Mouse (Mus musculus): Measurements from ENCODE around the gene Timm17b.
"Not testable (repeated sequence)": the region's sequence is repeated elsewhere in the genome, so short reads cannot be mapped to it uniquely, and the experiment has no call there.

Gene Timm17b

DNA sequence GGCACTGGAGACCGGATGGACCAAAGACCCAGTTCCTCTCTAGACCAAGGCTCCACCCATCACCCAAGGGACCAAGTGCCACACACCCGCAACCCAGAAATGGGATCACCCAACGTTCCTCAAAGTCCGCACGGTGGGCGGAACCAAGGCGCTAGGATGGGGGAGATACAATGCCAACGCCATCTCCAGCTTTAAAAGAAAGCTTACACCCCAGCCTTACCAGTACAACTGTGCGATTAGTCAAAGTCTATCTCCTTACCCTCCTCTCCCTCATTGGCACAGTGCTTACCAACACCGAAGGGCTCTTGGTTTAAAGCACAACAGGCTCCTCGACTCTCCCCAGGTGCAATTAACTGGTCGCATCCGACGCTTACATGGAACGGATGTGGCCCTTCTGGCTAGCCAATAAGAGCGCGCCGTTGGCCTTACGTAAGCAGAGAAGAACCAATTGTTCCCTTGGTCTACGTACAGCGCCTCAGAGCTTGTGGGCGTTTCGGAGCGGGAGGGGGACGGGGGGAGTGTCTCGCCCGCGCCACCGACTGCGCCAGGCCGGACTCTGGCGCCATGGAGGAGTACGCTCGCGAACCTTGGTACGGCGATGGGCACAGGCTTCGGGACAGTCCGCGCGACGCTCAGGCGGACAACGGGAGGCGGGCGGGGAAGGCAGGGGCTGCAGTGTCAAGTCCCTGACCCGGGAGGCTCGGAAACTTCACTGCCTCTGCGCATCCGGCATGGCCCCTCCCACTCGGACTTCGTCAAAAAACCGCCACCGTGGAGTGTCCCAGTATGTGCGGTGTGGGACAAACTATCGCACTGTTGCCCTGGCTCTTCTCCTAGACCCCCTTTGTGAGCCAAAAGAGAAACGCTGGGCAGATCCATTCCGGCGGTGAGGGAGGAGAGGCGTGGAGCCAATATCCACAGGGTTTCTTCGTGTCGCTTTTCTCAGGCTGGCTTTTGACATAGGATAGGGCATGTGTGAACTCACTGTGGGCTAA lies at the start of gene Timm17b, which contains the start of gene Pqbp1:
Gene Timm17b, plus strand, starts transcription at position 478 of the 995 bp plus-strand sequence.
Gene Pqbp1, minus strand, starts transcription at position 390 of the 995 bp plus-strand sequence.
- ATAC-seq (ENCODE audit: insufficient number of reproducible peaks, low FRiP score, low TSS enrichment): peak; percentile 99

DNA sequence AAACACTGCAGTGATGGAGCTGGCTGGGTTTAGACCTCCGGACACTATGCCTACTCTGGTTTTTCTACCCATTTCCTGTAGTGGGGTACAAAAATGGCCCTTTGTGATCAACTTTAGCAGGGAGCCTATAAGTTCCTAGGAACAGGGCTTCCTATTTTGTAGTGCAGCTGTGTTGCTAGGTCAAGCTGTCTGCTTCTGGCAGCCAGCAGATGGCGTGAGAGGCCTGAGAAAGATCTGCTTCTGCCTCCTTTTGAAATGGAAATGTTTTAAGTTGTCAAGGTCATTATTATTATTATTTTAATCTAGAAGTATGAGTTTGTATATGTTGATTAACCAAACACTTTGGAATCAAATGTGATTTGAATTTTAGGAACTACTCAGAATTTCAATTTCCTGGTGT lies 44.6 kb upstream of the Timm17b start:
- ATAC-seq (ENCODE audit: insufficient number of reproducible peaks, low FRiP score, low TSS enrichment): no peak

DNA sequence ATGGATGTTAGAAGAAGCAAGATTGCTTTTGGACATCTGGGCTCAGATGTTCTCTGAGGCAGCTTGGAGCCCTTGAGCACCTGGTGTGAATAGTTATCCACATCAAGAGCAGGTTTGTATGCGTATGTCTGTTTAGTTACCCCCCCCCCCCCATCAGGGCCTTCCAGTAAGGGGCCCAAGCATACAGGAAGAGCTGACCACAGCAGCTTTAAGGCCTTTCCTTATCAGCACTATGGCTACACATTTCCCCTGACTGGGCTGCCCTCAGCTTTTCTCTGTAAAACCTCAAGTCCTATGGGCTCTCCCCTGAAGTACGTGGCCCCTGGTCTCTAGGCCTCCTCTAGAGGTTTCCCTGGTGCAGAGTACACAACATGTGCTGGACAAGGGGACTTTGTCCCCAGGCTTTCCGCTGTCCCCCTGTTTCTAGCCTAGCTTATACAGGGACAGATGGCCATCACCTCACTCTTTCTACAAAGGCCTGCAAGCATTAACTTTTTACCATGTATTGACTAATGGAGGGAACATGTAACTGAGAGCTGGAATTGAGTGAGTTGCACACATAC lies 39.9 kb upstream of the Timm17b start:
- no peak for ATAC-seq (ENCODE audit: insufficient number of reproducible peaks, low FRiP score, low TSS enrichment)

DNA sequence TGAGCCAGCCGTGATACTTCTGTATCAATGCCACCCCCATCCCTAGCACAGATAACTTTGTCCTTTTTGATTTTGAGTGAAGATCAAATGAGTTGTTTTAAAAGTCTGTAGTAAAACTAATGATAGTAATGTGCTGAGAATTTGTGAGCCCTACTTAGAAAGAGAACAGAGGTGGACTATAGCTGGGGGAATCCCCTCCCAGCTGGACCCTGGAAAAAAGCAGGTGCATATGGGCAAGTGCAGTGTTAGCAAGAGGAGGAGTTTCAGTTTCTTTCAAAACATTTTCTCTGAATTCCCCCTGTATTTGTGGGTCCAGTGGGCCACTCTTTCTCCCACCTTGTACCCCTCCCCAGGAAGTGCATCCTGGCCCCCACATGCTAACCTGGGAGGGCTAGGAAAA lies 36.0 kb upstream of the Timm17b start:
- ATAC-seq (ENCODE audit: insufficient number of reproducible peaks, low FRiP score, low TSS enrichment): no peak

DNA sequence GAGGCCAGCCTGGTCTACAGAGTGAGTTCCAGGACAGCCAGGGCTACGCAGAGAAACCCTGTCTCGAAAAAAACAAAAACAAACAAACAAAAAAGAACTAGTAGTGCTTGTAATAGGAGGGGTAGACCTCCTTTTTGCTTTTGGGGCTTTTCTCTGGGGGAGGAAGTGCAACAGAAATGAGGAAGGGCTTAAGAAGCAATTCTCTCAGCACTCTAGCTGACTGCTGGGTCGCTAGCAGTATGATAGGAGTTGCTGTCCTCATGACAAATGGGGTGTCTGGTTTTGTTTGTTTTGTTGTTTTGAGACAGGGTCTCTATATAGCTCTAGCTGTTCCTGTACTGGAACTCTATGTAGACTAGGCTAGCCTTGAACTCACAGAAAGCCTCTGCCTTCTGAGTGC lies 34.6 kb upstream of the Timm17b start:
- no peak for ATAC-seq (ENCODE audit: insufficient number of reproducible peaks, low FRiP score, low TSS enrichment)

DNA sequence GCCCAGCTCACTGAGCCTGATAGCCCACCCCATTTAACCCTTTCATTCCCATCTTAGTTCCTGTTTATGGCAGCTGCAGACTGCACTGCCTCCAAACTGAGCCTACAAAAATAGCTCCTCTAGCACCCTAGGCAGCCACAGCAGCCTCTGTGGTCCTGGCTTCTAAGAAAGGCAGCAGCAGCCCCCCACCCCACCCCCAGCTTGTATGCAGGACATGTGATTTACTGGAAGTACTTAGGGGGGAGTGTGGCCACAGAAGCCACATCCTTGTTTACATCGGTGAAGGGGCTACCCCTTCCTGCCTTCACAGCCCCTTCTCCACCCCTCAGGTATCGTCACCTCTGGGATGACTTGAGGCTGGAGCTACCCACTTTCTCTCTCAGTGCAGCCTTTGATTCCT lies 33.8 kb upstream of the Timm17b start:
- ATAC-seq (ENCODE audit: insufficient number of reproducible peaks, low FRiP score, low TSS enrichment): no peak

DNA sequence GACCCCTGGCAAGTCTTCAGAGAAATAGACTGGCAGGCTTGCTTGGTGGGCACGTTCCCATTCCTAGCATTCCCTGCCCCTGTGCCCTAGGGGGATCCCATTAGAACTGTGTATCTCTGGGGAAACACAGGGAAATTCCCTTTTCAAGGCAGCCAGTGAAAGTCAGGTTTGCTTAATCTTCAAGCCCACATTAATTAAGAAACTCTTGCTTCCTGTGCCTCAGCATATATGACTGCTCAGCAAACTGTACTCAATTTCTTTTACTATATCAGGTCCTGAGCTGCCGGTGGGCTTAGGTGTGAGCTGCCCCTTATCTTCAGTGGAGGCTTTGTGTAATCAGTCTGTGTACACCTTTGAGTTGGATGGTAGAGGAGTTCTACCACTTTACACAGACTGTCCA lies 33.4 kb upstream of the Timm17b start:
- no peak for ATAC-seq (ENCODE audit: insufficient number of reproducible peaks, low FRiP score, low TSS enrichment)

DNA sequence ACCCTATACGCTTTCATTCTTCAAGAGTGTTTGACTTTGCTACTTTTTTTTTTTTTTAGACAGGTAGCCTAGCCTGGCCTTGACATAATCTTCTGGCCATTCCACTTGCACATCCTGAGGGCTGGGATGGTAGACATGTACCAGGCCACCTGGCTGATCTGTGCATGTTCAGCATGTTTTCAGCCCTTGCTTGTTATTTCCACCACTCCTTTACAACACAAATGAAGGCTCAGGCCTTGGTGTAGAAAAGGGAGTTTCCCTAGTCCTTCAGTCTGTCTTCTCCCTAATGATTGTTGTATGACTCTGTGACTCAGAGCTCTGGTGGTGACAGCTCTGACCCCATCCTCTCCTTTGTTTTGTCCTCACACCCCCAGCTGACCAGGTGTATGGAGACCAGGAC lies 32.0 kb upstream of the Timm17b start:
- no peak for ATAC-seq (ENCODE audit: insufficient number of reproducible peaks, low FRiP score, low TSS enrichment)

DNA sequence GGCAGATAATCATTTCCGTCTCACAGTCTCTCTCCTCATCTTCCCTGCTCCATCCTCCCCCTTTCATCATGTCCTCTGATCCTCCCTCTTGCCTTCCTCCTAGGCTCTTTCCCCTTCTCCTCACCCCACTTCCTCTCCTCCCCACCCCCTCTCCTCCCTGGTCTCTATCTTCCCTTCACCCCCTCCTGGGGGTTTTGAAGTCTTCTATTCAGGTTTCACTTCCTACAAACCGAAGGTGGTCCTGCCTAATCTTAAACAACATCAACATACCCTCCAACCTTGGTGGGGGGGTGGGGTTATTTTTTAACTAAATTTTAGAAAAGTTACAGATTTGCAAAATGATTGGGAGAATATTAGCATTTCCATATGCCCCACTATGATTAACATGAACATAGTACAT lies 30.7 kb upstream of the Timm17b start:
- ATAC-seq (ENCODE audit: insufficient number of reproducible peaks, low FRiP score, low TSS enrichment): no peak

DNA sequence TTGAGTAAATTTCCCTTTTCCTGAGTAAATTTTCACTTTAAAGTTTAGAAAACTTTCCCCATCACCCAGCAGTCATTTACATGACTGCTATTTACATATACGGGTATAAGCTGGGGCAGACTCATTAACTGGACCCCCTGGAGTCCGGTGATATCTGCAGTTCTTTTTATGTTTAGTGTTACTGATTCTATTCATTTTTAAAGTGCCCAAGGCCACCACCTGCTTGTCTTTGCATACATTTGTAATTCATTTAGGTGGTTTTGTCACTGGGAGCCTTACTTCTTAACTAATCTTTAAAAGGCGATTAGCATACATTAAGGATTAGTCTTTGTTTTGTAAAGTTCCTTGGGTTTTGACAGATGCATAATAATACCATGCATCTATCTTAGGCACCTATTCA lies 29.3 kb upstream of the Timm17b start:
- no peak for ATAC-seq (ENCODE audit: insufficient number of reproducible peaks, low FRiP score, low TSS enrichment)

DNA sequence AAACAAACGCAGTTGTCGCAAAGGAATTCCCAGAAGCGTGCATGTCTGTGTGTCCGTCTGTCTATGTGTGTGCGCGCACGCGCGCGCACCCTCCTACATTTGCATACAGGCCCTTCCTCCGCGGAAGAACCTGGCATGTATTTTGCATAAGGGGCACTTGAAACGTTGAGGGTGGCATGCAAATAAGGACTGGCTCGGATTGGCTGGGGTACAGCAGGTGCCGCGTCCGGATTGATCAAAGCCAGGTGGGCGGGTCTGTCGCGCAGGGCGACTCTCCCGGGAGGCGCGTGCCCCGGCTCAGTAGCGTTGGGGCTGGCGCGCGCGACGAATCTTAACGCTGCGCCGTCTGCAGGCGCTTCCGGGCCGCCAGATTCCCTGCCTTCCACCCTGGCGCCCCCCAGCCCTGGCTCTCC lies 21.1 kb upstream of the Timm17b start, which contains the start of gene Pim2:
Gene Pim2, plus strand, starts transcription at position 256 of the 413 bp plus-strand sequence.
- peak; percentile 85 for ATAC-seq (ENCODE audit: insufficient number of reproducible peaks, low FRiP score, low TSS enrichment)

DNA sequence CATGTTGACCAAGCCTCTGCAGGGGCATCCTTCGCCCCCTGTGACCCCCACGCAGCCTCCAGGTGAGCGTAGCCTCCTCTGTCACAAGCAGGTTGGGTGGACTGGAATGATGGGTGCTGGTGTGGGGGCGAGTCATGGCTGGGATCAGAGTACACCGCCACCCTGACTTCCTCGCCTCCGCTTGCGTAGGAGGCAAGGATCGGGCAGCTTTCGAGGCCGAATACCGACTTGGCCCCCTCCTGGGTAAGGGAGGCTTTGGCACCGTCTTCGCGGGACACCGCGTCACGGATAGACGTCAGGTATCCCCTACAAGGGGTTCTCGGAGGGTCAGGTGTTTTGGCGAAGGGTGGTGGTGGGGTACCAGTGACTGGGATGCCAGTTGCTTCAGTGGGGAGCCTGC lies 20.7 kb upstream of the Timm17b start:
- ATAC-seq (ENCODE audit: insufficient number of reproducible peaks, low FRiP score, low TSS enrichment): 0 out of 2 replicates have a peak, but pooled peaks have one; percentile 11

DNA sequence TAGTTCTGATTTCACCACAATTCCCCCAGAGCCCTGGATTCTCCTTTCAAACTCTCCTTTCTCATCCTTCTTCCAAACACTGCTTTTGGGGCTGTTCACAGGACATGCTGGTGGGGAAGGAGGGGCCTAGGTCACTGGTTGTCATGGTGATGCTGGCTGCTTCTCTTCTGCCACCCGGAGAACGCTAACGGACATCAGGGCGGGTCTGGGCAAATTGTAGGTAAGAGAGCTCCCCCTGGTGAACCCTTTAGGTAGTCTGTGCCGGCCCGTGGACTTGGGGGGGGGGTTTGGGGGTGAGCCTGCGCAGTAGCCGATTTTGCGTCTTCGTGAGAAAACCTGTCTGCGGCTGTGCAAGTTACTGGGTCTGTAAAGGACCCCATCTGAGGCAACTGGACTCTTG lies 19.3 kb upstream of the Timm17b start:
- ATAC-seq (ENCODE audit: insufficient number of reproducible peaks, low FRiP score, low TSS enrichment): peak; percentile 49

DNA sequence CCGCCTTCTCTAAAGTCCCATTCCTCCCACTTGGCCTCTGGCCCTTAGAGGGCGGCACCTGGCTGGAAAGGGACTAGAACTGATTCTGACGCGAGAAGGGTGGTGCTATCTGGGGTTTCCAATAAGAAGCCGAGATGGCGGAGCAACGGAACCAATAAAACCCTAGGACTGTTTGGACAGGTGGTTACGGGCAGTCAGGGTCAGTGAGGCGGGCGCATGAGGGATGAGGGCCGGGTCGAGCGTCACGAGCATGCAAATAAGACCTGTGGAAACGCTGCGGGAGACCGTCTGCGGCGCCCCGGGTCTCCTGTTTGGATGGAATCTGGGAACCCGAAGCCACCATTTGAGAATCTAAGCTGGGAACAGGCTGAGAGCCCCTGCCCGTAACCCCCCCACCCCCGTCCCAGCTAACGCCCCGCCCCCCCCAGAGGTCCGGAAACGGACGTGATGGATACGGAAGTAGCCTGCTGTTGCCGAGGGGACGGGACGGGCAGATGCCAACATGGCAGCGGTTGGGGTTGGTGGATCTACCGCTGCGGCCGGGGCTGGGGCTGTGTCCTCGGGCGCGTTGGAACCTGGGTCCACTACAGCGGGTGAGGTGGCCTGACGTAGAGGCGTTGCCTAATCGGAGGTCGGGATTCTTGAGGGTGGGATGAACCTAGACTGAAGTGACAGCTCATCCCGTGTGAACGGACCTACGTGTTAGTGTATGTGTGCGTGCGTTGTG lies 15.2 kb upstream of the Timm17b start, which contains the start of gene Slc35a2:
Gene Slc35a2, plus strand, starts transcription at position 188 of the 727 bp plus-strand sequence.
- peak; percentile 93 for ATAC-seq (ENCODE audit: insufficient number of reproducible peaks, low FRiP score, low TSS enrichment)

DNA sequence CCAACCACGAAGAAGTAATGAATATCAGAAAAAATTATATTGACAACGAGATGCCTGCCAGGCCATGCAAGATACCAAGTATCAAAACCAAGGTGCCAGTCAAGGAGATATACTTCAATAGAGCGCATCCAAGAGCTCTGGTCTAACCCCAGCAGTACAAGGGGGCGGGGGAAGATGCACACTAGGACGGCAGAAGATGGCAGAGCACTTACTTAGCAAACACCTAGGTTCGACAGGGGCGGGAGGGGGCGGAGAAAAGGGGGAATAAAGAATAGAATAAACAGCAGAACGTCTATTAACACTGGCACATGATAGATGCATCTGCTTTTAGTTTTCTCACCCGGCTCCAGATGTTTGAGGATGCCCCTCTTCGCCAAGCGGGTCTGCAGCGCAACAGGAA lies 946 bp upstream of the Timm17b start:
- no peak for ATAC-seq (ENCODE audit: insufficient number of reproducible peaks, low FRiP score, low TSS enrichment)

DNA sequence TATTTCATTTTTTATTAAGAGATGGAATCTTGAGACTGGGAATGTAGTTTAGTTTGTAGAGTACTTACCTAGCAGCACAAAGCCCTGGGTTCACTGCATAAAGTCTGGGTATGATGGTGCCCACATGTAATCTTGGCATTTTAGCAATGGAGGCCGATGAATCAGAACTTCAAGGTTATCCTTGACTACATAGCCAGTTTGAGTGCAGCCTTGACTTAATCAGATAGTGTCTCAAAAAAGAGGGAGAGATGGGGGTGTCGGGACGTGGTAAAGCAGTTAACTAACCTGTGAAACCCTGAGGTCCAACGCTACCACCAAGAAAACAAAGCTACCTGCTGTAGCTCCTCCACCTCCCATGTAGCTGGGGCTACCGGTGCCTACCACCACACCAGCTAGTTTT lies 5.3 kb downstream of the Timm17b start:
- no peak for ATAC-seq (ENCODE audit: insufficient number of reproducible peaks, low FRiP score, low TSS enrichment)

DNA sequence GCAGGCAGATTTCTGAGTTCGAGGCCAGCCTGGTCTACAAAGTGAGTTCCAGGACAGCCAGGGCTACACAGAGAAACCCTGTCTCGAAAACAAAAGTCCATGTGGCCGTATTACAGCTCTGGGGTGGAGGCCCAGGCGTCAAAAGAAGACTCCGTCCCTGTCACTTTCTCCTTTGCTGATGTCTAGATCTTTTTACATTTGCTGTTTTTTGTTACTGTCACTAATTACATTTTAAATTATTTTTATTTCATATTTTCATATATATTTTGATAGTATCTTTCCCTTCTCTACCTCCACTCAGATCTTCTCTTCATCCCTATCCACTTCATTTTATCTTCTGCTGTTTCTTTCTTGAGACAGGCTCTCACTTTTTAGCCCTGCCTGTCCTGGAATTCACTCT lies 8.6 kb downstream of the Timm17b start, which contains the start of gene Gm10491:
Gene Gm10491, minus strand, starts transcription at position 101 of the 400 bp plus-strand sequence.
- ATAC-seq (ENCODE audit: insufficient number of reproducible peaks, low FRiP score, low TSS enrichment): no peak

DNA sequence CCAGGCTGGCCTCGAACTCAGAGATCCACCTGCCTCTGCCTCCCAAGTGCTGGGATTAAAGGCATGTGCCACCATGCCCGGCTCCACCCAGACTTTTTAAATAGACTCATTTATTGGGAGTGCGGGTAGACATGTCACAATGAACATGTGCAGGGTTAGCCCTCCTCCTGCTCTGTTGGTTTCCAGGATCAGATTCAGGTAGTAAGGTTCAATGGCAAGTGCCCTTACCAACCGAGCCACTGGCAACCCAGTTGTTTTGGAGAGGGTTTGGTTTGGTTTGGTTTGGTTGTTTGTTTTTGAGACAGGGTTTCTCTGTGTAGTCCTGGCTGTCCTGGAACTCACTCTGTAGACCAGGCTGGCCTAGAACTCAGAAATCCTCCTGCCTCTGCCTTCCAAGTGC lies 10.1 kb downstream of the Timm17b start, which contains the start of gene Gm10490:
Gene Gm10490, plus strand, starts transcription at position 301 of the 400 bp plus-strand sequence.
- ATAC-seq (ENCODE audit: insufficient number of reproducible peaks, low FRiP score, low TSS enrichment): not testable (repeated sequence)

DNA sequence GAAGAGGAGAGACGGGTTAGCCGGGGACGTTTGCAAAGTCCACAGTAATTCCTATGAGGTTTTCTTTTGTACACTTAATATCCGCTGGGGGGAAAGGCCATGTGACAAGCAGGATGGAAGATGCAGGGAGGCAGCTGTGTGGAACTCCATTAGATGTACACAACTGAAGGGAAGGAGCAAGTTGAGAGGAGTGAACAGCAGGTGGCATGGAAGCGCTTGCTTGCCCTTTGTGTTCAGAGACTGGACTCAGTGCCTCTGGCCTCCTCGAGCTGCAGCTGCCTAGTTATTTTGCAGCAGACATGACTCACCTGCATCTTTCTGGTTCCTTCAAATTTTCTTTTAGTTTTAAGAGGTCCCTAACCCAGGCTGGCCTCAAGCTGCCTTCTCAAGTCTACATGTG lies 11.3 kb downstream of the Timm17b start:
- ATAC-seq (ENCODE audit: insufficient number of reproducible peaks, low FRiP score, low TSS enrichment): no peak

DNA sequence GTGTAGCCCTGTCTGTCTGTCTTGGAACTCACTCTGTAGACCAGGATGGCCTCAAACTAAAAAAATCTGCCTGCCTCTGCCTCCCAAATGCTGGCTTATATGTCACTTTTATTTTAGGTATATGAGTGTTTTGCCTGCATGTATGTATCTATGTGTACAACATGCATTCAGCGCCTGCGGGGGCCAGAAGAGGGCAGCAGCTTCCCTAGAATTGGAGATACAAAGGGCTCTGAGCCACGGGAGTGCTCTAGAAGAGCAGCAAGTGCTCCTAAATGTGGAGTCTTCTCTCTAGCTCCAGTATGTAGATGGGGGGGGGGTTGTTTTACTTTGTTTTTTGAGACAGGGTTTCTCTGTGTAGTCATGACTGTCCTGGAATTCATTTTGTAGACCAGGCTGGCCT lies 16.5 kb downstream of the Timm17b start:
- not testable (repeated sequence) for ATAC-seq (ENCODE audit: insufficient number of reproducible peaks, low FRiP score, low TSS enrichment)

All from cerebellum, adult (tissue).